ENCODE assay signal across 17 mouse cellular contexts in the genomic region with DNA sequence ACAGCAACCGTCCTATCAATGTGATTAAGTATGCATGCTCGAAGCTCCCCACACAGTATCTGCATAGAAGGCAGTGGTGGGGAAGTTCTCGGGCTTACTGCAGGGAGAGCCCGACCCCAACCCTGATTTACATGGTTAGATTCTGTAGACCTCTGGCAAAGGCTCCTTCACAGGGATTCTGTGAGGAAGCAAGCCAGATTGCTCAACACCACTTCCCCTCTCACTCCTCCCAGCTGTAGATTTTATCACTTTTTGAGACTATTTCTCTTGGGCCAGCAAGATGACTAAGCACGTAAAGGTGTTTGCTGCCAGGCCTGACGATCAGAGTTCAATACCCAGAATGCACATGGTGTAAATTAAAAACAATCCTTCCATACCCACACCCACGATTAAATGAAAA. TPM values are rescaled to one million over a fixed set of nuclear protein-coding genes. Genes with fewer than 3 reads are reported as not detected.
"Had no signal": no experiment of that assay in that cellular context is flagged by ENCODE, and none has a peak within 500 bp of the region (broad histone marks: within the 10 kb centered on the region; RNA-seq: fewer than 3 reads in every experiment).

No protein-coding gene starts in this region.

- ATAC-seq: liver, embryonic 12.5 days; midbrain, embryonic 15.5 days had no signal

- H3K27me3 ChIP-seq: limb, embryonic 15.5 days; liver, embryonic 12.5 days; midbrain, embryonic 15.5 days had no signal

- H3K9me3 ChIP-seq: limb, embryonic 15.5 days; liver, embryonic 12.5 days; midbrain, embryonic 10.5 days; midbrain, embryonic 15.5 days had no signal

- DNase-seq: kidney, adult 18-20 months; kidney, postnatal 10 days; kidney, postnatal 4 days; lung, embryonic 14.5 days; lung, postnatal 14 days; right cerebral cortex, adult 18-20 months; right cerebral cortex, postnatal 25 days; thymus, postnatal 36 days had no signal

- H3K27ac ChIP-seq: left cerebral cortex, adult 2 months; limb, embryonic 15.5 days; liver, embryonic 12.5 days; midbrain, embryonic 10.5 days; midbrain, embryonic 15.5 days had no signal

- H3K4me1 ChIP-seq: limb, embryonic 15.5 days; midbrain, embryonic 10.5 days; midbrain, embryonic 15.5 days had no signal

- H3K4me3 ChIP-seq: left cerebral cortex, adult 2 months; limb, embryonic 15.5 days; liver, embryonic 12.5 days; midbrain, embryonic 10.5 days; midbrain, embryonic 15.5 days had no signal

- H3K9ac ChIP-seq: limb, embryonic 15.5 days; liver, embryonic 12.5 days; lung, embryonic 14.5 days; midbrain, embryonic 15.5 days had no signal

RNA-seq across cellular contexts. Expression of gene Mybphl, which starts 18.9 kb away (rescaled TPM):
- polyA plus RNA-seq: kidney, embryonic 14.5 days; limb, embryonic 11.5 days; limb, embryonic 15.5 days; midbrain, embryonic 15.5 days; small intestine, adult 2 months; stomach, embryonic 16.5 days had no signal
